Mouse (Mus musculus): ENCODE data around the gene Ckap4. TPM values are rescaled to one million over a fixed set of nuclear protein-coding genes. Genes with fewer than 3 reads are reported as not detected.
A peak's percentile ranks its signal among the peaks of the same experiment; 100 is the strongest.

Gene Ckap4
- total RNA-seq (2014; fragmentation: Nextera tagmentation) (0.44 and 6.0 TPM in 2 replicates), total RNA-seq (2017) (1.4 and 3.0 TPM in 2 replicates)

DNA sequence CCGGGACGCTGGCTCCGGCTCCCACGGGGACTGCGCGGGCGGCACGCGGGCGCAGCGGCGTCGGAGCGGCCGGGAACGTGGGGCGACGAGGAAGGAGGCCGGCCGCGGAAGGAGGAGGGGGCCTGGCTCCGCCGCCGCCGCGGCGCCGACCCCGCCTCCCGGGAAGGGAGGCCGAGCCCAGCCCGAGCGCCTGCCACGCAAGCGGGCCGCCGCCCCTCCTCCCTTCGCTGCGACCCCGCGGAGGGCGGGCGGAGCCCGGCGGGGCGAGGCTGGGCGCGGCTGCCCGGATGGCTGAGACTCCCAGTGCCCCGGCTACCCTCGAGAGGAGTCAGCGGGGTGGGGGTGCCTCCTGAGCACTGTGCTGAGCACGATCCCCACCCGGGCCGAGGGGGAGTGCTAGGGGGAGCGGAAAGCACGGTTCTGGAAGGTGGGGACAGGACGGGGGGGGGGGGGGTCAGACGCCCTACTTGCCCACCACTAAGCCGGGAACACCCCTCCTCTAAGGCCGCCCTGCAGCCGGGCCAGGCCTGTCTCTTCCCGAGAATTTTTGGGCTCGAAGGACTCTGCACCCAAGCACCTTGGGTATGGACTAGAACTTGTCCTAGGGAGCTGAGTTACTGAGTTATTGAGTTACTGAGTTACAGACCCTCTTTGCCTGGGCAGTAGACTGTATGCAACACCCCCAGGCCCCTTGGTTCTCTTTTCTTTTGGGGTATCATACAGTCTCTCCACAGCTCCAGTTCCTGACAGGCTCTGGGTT lies at the start of gene Ckap4:
Ckap4 (minus strand) TSS at position 151 of the 760 bp plus-strand sequence.
- no peak for ATAC-seq (replicated peaks; ENCODE audit: low FRiP score, low TSS enrichment, poor library complexity, severe bottlenecking)

- no peak for ATAC-seq (replicated peaks; ENCODE audit: low FRiP score, low TSS enrichment, poor library complexity, severe bottlenecking)
Observed at GRCm38 (mm10) chr10:84582236-84582635, 48.4 kb upstream of the Ckap4 start.

DNA sequence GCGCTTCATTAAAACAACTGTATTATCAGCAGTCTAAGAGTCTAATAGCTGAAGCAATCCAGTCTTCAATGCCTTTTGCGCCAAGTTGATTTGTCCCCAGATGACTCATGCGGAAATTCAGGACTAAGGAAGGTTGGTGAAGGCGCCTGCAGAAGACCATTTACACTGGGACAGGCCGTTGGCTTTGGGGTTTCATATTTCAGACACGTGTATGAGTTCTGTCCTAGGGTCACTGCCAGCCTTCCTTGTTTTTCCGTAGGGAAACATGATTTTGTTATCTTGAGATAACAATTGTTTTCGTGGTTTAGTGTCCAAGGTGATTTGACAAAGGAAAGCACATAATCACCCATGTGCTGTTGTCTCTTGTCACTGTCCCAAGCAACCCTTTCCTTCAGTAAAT lies 47.3 kb upstream of the Ckap4 start:
- ATAC-seq (replicated peaks; ENCODE audit: low FRiP score, low TSS enrichment, poor library complexity, severe bottlenecking): no peak

DNA sequence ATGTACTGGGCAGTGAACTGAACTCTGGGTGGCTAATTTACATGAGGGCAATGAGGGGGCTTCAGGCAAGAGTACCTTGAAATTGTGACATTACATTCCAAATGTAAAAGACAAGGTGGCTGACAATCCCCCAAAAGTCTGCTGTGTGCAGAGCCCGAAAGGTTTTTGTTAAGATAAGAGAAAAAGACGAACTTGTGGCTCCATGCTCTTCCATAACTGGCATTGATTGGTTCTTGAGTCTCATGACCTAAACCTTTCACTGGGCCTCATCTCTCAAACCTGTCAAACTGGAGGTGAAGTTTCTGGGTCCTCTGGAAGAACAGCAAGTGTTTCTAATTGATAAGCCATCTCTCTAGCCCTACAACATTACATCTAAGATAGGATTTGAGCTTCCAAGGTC lies 45.7 kb upstream of the Ckap4 start:
- no peak for ATAC-seq (replicated peaks; ENCODE audit: low FRiP score, low TSS enrichment, poor library complexity, severe bottlenecking)

GRCm38 (mm10) chr10:84578738-84579137 lies 44.9 kb upstream of the Ckap4 start:
- ATAC-seq (replicated peaks; ENCODE audit: low FRiP score, low TSS enrichment, poor library complexity, severe bottlenecking): no peak

- ATAC-seq (replicated peaks; ENCODE audit: low FRiP score, low TSS enrichment, poor library complexity, severe bottlenecking): peak; percentile 27
Observed at GRCm38 (mm10) chr10:84577071-84577727, 43.3 kb upstream of the Ckap4 start.

DNA sequence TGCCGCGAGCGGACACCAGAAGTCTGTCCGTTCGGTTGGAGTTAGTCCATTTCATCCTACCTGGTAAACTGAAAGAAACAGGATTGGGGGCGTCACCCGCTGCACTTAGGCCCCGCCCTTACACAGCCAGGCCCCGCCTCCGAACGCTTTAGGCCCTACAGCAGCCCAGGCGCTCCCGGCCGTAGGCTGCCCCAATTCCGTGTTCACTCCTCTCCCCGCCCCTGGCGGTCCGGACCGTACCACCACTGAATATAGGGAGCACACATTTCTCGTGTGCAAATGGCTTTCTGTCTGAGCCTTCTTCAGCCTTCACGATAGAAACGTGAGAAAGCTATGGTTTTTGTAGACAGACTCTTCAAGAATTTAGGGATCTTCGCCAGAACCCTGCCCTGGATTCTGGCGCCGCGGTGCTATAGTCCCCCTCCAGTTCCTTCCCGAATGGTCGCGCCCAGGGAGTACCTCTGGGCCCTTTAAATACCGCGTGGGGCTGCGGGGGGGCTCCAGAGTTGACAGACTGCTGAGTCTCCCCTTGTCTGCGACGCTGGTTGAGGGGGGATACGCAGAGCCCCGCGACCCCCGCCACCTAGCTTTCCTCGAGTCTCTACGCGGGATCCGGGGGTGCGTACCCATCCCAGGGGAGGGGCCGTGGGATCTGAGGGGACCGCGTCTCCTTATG lies 42.7 kb upstream of the Ckap4 start, which contains the start of gene Tcp11l2:
Tcp11l2 (plus strand) TSS at position 232 of the 676 bp plus-strand sequence.
- ATAC-seq (replicated peaks; ENCODE audit: low FRiP score, low TSS enrichment, poor library complexity, severe bottlenecking): peak; percentile 85

DNA sequence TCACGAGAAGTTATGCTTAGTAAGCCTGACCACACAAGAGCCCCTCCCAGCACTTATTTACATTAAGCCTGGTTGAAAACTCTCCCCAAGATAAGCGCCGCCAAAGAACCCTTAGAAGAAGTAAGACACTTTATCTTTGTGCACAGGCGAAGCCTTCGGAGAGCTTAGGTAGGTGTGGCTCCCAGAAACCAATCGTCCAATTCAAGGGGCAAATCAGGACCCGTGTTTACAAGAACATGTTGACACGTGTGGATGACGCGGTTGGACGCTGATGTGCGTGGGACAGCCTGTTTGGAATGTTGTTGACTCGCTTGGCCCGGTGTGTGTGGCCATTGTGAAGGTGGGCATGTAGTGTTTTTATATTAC lies 42.1 kb upstream of the Ckap4 start:
- ATAC-seq (replicated peaks; ENCODE audit: low FRiP score, low TSS enrichment, poor library complexity, severe bottlenecking): peak; percentile 88

DNA sequence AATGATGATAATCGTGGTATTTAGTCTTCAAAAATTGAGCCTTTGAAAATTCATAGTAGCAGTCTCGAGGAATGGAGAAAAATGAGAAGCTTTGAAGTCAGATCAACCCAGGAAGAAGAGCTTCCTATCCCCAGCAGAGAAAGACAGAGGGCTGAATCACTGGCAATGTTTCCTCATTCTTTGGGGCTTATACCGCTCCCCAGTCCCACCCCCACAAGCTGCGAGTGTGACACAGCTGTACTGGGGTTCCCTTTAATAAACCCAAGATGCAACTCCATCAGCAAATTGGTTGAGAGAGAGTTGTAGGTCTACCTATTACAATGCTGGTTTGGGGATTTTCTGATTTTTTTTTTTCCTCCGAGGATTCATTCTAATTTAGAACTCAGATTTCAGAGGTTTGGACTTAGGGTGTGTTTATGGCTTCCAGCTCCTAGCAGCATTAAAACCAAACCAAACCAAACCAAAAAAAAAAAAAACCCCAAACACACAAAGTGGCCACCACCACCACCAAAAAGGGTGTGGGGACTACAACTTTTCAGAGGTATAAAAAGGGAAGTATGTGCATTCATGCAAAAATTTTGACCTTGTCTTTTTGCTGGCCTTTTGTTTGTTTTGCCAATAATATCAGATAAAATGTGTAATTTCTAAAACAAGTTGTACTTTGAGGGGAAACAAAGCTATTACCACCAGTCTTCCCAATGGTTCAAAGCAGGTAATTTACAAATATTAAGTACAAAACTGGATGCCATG lies 40.0 kb upstream of the Ckap4 start:
- ATAC-seq (replicated peaks; ENCODE audit: low FRiP score, low TSS enrichment, poor library complexity, severe bottlenecking): no peak

GRCm38 (mm10) chr10:84571052-84571639 lies 37.3 kb upstream of the Ckap4 start:
- no peak for ATAC-seq (replicated peaks; ENCODE audit: low FRiP score, low TSS enrichment, poor library complexity, severe bottlenecking)

- no peak for ATAC-seq (replicated peaks; ENCODE audit: low FRiP score, low TSS enrichment, poor library complexity, severe bottlenecking)
Observed at GRCm38 (mm10) chr10:84564427-84564826, 30.6 kb upstream of the Ckap4 start.

DNA sequence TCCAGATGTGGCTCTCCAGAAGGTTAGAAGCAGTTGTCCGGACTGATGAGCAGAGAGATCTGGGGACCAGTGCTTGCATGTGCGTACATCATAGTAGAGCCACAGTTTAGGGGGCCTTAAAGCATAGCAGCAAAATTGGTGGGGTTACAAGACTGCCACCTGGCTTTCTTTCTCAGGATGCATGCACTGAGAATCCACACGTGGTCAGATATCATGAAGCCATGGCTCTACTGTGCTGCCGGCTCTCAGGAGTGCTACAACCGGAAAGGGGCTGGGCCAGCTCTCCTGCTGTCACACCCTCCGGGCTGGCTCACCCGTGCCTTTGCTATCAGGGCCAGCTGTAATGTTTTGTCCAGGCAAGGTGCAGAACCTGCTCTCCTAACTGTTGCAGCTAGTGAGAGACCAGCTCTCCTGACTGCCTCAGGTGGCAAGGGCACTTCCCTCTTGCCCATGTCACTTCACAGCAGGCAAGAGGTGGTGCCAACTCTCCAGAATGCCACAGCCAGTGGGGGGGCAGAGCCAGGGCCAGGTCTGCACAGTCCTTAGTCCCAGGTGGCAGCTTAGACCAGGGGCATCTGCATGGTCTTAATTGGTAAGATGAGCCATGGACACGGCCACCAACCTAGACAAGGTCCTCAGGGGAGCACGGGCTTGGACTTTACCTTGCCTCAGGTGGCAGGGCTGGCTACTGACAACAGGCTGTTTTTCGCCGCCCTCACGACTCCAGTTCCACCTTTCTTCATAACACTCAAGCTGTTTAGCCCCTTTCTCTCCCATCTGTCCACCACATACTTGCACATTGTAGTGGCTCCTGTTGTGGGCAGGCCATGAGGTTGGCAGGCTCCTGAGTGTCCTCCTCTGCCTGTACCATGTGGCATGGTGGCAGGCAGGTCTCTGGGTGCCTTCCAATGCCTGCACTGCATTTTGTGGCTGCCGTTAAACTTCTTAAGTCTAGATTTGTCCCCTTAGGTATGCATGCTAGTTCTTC lies 29.0 kb upstream of the Ckap4 start:
- peak; percentile 97 for ATAC-seq (replicated peaks; ENCODE audit: low FRiP score, low TSS enrichment, poor library complexity, severe bottlenecking)

- ATAC-seq (replicated peaks; ENCODE audit: low FRiP score, low TSS enrichment, poor library complexity, severe bottlenecking): no peak
Observed at GRCm38 (mm10) chr10:84562121-84562520, 28.3 kb upstream of the Ckap4 start.

DNA sequence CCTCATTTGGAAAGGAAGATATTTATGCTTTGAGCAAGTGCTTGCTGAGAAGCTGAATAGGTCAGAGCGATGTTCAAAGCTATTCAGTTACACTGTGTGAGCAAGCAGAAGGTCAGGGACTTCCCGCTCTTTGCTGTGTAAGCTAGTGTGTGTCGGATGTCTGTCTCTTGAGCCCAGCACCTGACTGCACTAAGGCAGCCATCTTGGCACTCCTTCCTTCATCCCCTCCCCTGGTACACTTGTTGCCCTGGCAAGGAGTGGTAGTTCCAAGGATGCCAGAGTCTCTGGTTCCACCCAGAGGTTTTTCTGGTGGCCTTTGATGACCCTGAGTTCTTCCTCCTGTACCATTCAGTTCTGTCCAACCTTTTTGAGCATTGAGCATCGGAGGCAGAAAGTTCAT lies 26.1 kb upstream of the Ckap4 start:
- no peak for ATAC-seq (replicated peaks; ENCODE audit: low FRiP score, low TSS enrichment, poor library complexity, severe bottlenecking)

DNA sequence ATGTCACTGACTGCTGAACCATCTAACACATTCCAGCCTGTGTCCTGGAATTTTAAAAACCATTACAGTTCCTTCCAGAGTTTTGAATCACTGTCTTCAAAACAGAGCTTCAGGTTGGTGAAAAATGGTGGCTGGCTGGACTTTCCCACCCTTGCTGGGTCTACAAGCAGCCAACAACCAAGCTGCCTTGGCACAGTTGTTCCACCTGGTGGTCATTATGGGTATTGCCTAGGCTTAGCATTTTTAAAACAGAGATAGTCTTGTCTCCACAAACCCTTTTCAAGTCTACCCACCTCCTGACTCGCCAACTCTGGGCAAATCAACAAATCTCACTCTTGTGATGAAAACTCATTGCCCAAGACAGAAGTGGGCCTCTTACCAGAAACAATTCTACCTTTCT lies 24.6 kb upstream of the Ckap4 start:
- no peak for ATAC-seq (replicated peaks; ENCODE audit: low FRiP score, low TSS enrichment, poor library complexity, severe bottlenecking)

DNA sequence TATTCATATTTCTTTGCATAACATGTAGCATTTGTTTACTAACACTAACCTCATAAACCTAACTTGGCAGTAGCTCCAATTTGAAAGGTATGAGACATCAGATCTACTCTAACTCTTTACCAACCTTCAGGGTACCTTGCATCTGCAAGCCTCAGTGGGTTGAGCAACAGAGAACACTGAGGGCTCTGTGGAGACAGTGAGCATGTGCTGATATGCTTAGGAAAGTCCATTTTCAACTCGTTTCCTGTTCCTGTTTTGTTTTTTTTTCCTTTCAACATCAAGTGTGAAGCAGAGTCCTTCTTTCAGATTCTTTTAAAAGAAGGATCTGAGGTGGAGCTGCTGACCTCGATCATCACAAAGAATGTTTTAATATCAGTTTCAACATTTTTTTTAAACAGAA lies 22.3 kb upstream of the Ckap4 start:
- no peak for ATAC-seq (replicated peaks; ENCODE audit: low FRiP score, low TSS enrichment, poor library complexity, severe bottlenecking)

- 0 out of 2 replicates have a peak, but pooled peaks have one; percentile 33 for ATAC-seq (replicated peaks; ENCODE audit: low FRiP score, low TSS enrichment, poor library complexity, severe bottlenecking)
Observed at GRCm38 (mm10) chr10:84554291-84555009, 20.6 kb upstream of the Ckap4 start.

GRCm38 (mm10) chr10:84552477-84552876 lies 18.6 kb upstream of the Ckap4 start:
- no peak for ATAC-seq (replicated peaks; ENCODE audit: low FRiP score, low TSS enrichment, poor library complexity, severe bottlenecking)

All from megakaryocyte-erythroid progenitor cell, adult 5-6 weeks (primary cell).